Mouse (Mus musculus): ENCODE measurements around the gene Olfr448. TPM values are rescaled to one million over a fixed set of nuclear protein-coding genes. Genes with fewer than 3 reads are reported as not detected.

The Olfr448 gene
- not detected for total RNA-seq (2021)
- long read RNA-seq, experiment 1: 0 reads
- long read RNA-seq, experiment 2: 0 reads

GRCm38 (mm10) chr6:42890141-42890540 lies at the start of gene Olfr448:
Olfr448 (plus strand) TSS chr6:42890441.
- no peak for DNase-seq
- no peak within 1 kb of the TSS for H3K4me3 ChIP-seq
- H3K27ac ChIP-seq: no peak within 1 kb of the TSS
- TF ChIP-seq CTCF (IDR thresholded peaks at IDR 0.05): no peak
- intact Hi-C loops (cut with DNase I): no loop called here

GRCm38 (mm10) chr6:42860222-42860819 lies 29.9 kb upstream of the Olfr448 start:
- DNase-seq: no peak
- Histone ChIP-seq H3K27ac (no peak overlapping the region), H3K4me3 (no peak overlapping the region)
- intact Hi-C loops (cut with DNase I): loop anchor here (10.0 kb wide), 1 partner anchor 246 kb away; no protein-coding TSS in a partner anchor
- peak; percentile 76 for TF ChIP-seq CTCF (IDR thresholded peaks at IDR 0.05)

- no peak for TF ChIP-seq CTCF (IDR thresholded peaks at IDR 0.05)
- DNase-seq: no peak
- intact Hi-C loops (cut with DNase I): loop anchor here (10.0 kb wide), 1 partner anchor 255 kb away; no protein-coding TSS in a partner anchor
- Histone ChIP-seq H3K27ac (no peak overlapping the region), H3K4me3 (no peak overlapping the region)
Observed at GRCm38 (mm10) chr6:42869695-42870094, 20.5 kb upstream of the Olfr448 start.

- intact Hi-C loops (cut with DNase I): no loop called here
Observed at GRCm38 (mm10) chr6:42876323-42876722, 13.9 kb upstream of the Olfr448 start.

GRCm38 (mm10) chr6:42900345-42900744 lies 10.1 kb downstream of the Olfr448 start:
- no peak for TF ChIP-seq CTCF (IDR thresholded peaks at IDR 0.05)
- intact Hi-C loops (cut with DNase I): no loop called here
- Histone ChIP-seq H3K4me3 (no peak overlapping the region), H3K27ac (no peak overlapping the region)
- DNase-seq: no peak

More at GRCm38 (mm10) chr6:42876323-42876722, 13.9 kb upstream of the Olfr448 start:
- DNase-seq: no peak
- no peak for TF ChIP-seq CTCF (IDR thresholded peaks at IDR 0.05)
- H3K4me3 ChIP-seq: no peak overlapping the region
- no peak overlapping the region for H3K27ac ChIP-seq

GRCm38 (mm10) chr6:42908578-42908977 lies 18.3 kb downstream of the Olfr448 start, which contains the start of gene Olfr447:
Olfr447 (plus strand) TSS chr6:42908878.
- intact Hi-C loops (cut with DNase I): no loop called here
- Histone ChIP-seq H3K4me3 (no peak within 1 kb of the TSS), H3K27ac (no peak within 1 kb of the TSS)
- DNase-seq: no peak
- no peak for TF ChIP-seq CTCF (IDR thresholded peaks at IDR 0.05)

GRCm38 (mm10) chr6:42921077-42921476 lies 30.8 kb downstream of the Olfr448 start, which contains the start of gene Olfr446:
Olfr446 (plus strand) TSS chr6:42921377.
- DNase-seq: no peak
- TF ChIP-seq CTCF (IDR thresholded peaks at IDR 0.05): no peak
- intact Hi-C loops (cut with DNase I): no loop called here
- Histone ChIP-seq H3K27ac (no peak within 1 kb of the TSS), H3K4me3 (no peak within 1 kb of the TSS)

Other genes with a start within 250 kb of the Olfr448 start
- 1 to 10 TPM; 1.5 to 2.7 TPM for gene Tcaf2, start 245.2 kb upstream of the Olfr448 start, total RNA-seq (2021)
- 1 to 10 TPM; 4.0 to 8.1 TPM for gene Tcaf1, start 180.4 kb upstream of the Olfr448 start, total RNA-seq (2021)
- gene Olfr453, start 151.1 kb upstream of the Olfr448 start, total RNA-seq (2021): not detected
- gene Olfr38, start 134.0 kb upstream of the Olfr448 start, total RNA-seq (2021): not detected
- gene Olfr452, start 105.3 kb upstream of the Olfr448 start, total RNA-seq (2021): not detected
- not detected for gene Olfr450, start 78.5 kb upstream of the Olfr448 start, total RNA-seq (2021)
- not detected for gene Olfr449, start 56.1 kb upstream of the Olfr448 start, total RNA-seq (2021)
- not detected for gene Olfr447, start 18.4 kb downstream of the Olfr448 start, total RNA-seq (2021)
- gene Olfr446, start 30.9 kb downstream of the Olfr448 start, total RNA-seq (2021): not detected
- not detected for gene Olfr444, start 58.6 kb downstream of the Olfr448 start, total RNA-seq (2021)
- gene Olfr441, start 215.9 kb downstream of the Olfr448 start, total RNA-seq (2021): not detected